Mouse (Mus musculus) midbrain, embryonic 10.5 days (tissue): ENCODE results near the gene Mbd5. TPM values are rescaled to one million over a fixed set of nuclear protein-coding genes. Genes with fewer than 3 reads are reported as not detected.
A peak's percentile ranks its signal among the peaks of the same experiment; 100 is the strongest.

Source experiments
- DNase-seq: peaks from one replicate; pipeline ENCODE4 v3.0.0-alpha.2; 2017; ENCODE audit warnings: low spot score
- H3K27ac ChIP-seq: fragments of 300-500 bp; sonication (generic); replicated peaks from 2 replicates; pipeline ENCODE4 v1.5.1; 2016; ENCODE audit warnings: mild to moderate bottlenecking
- H3K27me3 ChIP-seq: fragments of 300-500 bp; sonication (generic); 2 replicates; pipeline ENCODE4 v1.6.1; 2016; ENCODE audit warnings: low read depth, mild to moderate bottlenecking; ENCODE audit not compliant: poor library complexity, severe bottlenecking
- H3K36me3 ChIP-seq: fragments of 300-500 bp; sonication (generic); 2 replicates; pipeline ENCODE4 v1.6.1; 2016; ENCODE audit warnings: mild to moderate bottlenecking, moderate library complexity
- H3K4me1 ChIP-seq: fragments of 300-500 bp; sonication (generic); 2 replicates; pipeline ENCODE4 v1.6.1; 2016
- H3K4me3 ChIP-seq: fragments of 300-500 bp; sonication (generic); 2 replicates; pipeline ENCODE4 v1.5.1; 2016; ENCODE audit warnings: mild to moderate bottlenecking, moderate library complexity
- H3K9me3 ChIP-seq: fragments of 300-500 bp; sonication (generic); replicated peaks from 2 replicates; pipeline ENCODE4 v1.6.1; 2016; ENCODE audit warnings: mild to moderate bottlenecking
- WGBS: fragments of 180-500 bp; shearing (Covaris S2); methylation state at CpG from one replicate; pipeline ENCODE4 v1.1.7; 2016; 5-methylcytosine and 5-hydroxymethylcytosine counted together
- polyA plus RNA-seq: library from polyadenylated mRNA; unstranded; fragments of >200 nt; fragmentation: Nextera tagmentation; extraction: Ambion mirVana; gene quantifications from 2 replicates; pipeline ENCODE4 v1.2.1, GENCODE M21; 2016

Mbd5 gene
- polyA plus RNA-seq = 21.9 and 27.8 TPM in 2 replicates

- Histone ChIP-seq H3K4me1 (peaks cover 26% of the 10 kb centered on the region), H3K27me3 (no peaks in the 10 kb centered on the region), H3K27ac (peak within 1 kb of the TSS; percentile 95), H3K9me3 (no peaks in the 10 kb centered on the region), H3K4me3 (peak within 1 kb of the TSS; percentile 91), H3K36me3 (no peaks in the 10 kb centered on the region)
- WGBS = 1% methylated on average over 41 of the region's 49 CpGs
- peak; percentile 99 for DNase-seq
Observed at GRCm38 (mm10) chr2:48948841-48949584, at the start of gene Mbd5. Gene Mbd5, plus strand, starts transcription at chr2:48949508.

GRCm38 (mm10) chr2:48908866-48909265, 40.4 kb upstream of the Mbd5 start:
- no peak overlapping the region for H3K4me3 ChIP-seq
- no peaks in the 10 kb centered on the region for H3K4me1 ChIP-seq
- DNase-seq = no peak
- WGBS = 62% methylated on average over 2 of the region's 2 CpGs
- no peaks in the 10 kb centered on the region for H3K27me3 ChIP-seq
- H3K9me3 ChIP-seq = no peaks in the 10 kb centered on the region
- H3K36me3 ChIP-seq = peaks cover 71% of the 10 kb centered on the region
- H3K27ac ChIP-seq = no peak overlapping the region

- H3K36me3 ChIP-seq = peaks cover 79% of the 10 kb centered on the region
- WGBS = 81% methylated on average over 1 of the region's 1 CpGs
- H3K4me1 ChIP-seq = no peaks in the 10 kb centered on the region
- no peak overlapping the region for H3K27ac ChIP-seq
- no peak for DNase-seq
- H3K4me3 ChIP-seq = no peak overlapping the region
- no peaks in the 10 kb centered on the region for H3K27me3 ChIP-seq
- no peaks in the 10 kb centered on the region for H3K9me3 ChIP-seq
Observed at GRCm38 (mm10) chr2:48914185-48914584, 35.1 kb upstream of the Mbd5 start.

- Histone ChIP-seq H3K4me1 (no peaks in the 10 kb centered on the region), H3K27me3 (no peaks in the 10 kb centered on the region), H3K9me3 (no peaks in the 10 kb centered on the region), H3K27ac (no peak overlapping the region), H3K36me3 (peaks cover 86% of the 10 kb centered on the region), H3K4me3 (no peak overlapping the region)
- no peak for DNase-seq
Observed at GRCm38 (mm10) chr2:48915832-48916231, 33.5 kb upstream of the Mbd5 start.

- no peak overlapping the region for H3K27ac ChIP-seq
- DNase-seq = no peak
- H3K4me1 ChIP-seq = no peaks in the 10 kb centered on the region
- no peaks in the 10 kb centered on the region for H3K27me3 ChIP-seq
- WGBS = 96% methylated on average over 2 of the region's 2 CpGs
- no peak overlapping the region for H3K4me3 ChIP-seq
- H3K9me3 ChIP-seq = no peaks in the 10 kb centered on the region
- peaks cover 84% of the 10 kb centered on the region for H3K36me3 ChIP-seq
Observed at GRCm38 (mm10) chr2:48935058-48935457, 14.2 kb upstream of the Mbd5 start.

- 79% methylated on average over 3 of the region's 3 CpGs for WGBS
- no peaks in the 10 kb centered on the region for H3K27me3 ChIP-seq
- no peak for DNase-seq
- H3K9me3 ChIP-seq = no peaks in the 10 kb centered on the region
- H3K36me3 ChIP-seq = no peaks in the 10 kb centered on the region
- H3K27ac ChIP-seq = no peak overlapping the region
- peaks cover 26% of the 10 kb centered on the region for H3K4me1 ChIP-seq
- peak overlapping the region; percentile 91 for H3K4me3 ChIP-seq
Observed at GRCm38 (mm10) chr2:48947761-48948160, 1.5 kb upstream of the Mbd5 start.

- under 1% methylated on average over 9 of the region's 9 CpGs for WGBS
- no peak for DNase-seq
- H3K9me3 ChIP-seq = no peaks in the 10 kb centered on the region
- H3K4me1 ChIP-seq = peaks cover 26% of the 10 kb centered on the region
- H3K27me3 ChIP-seq = no peaks in the 10 kb centered on the region
- H3K4me3 ChIP-seq = peak overlapping the region; percentile 91
- H3K36me3 ChIP-seq = no peaks in the 10 kb centered on the region
- H3K27ac ChIP-seq = peak overlapping the region; percentile 95
Observed at GRCm38 (mm10) chr2:48949743-48950251, 489 bp downstream of the Mbd5 start.

GRCm38 (mm10) chr2:48950252-48950315, 776 bp downstream of the Mbd5 start, which contains the start of gene Orc4:
Gene Orc4, minus strand, starts transcription at chr2:48950277.
- no peak for DNase-seq
- Histone ChIP-seq H3K4me3 (peak within 1 kb of the TSS; percentile 91), H3K27ac (peak within 1 kb of the TSS; percentile 95), H3K9me3 (no peaks in the 10 kb centered on the region), H3K4me1 (peaks cover 26% of the 10 kb centered on the region), H3K36me3 (no peaks in the 10 kb centered on the region), H3K27me3 (no peaks in the 10 kb centered on the region)
- WGBS = 0% methylated on average over 2 of the region's 2 CpGs

- H3K27me3 ChIP-seq = no peaks in the 10 kb centered on the region
- WGBS = 16% methylated on average over 5 of the region's 6 CpGs
- H3K27ac ChIP-seq = peak overlapping the region; percentile 95
- no peaks in the 10 kb centered on the region for H3K36me3 ChIP-seq
- H3K4me1 ChIP-seq = peaks cover 26% of the 10 kb centered on the region
- no peak for DNase-seq
- H3K4me3 ChIP-seq = peak overlapping the region; percentile 91
- no peaks in the 10 kb centered on the region for H3K9me3 ChIP-seq
Observed at GRCm38 (mm10) chr2:48950316-48950880, 1.1 kb downstream of the Mbd5 start.

- Histone ChIP-seq H3K9me3 (no peaks in the 10 kb centered on the region), H3K4me1 (0 out of 2 replicates have a peak, but pooled peaks cover 5% of the 10 kb centered on the region), H3K27ac (no peak overlapping the region), H3K27me3 (no peaks in the 10 kb centered on the region), H3K36me3 (no peaks in the 10 kb centered on the region), H3K4me3 (no peak overlapping the region)
- no peak for DNase-seq
- WGBS = 77% methylated on average over 3 of the region's 3 CpGs
Observed at GRCm38 (mm10) chr2:48956591-48956990, 7.3 kb downstream of the Mbd5 start.

- WGBS = 85% methylated on average over 3 of the region's 3 CpGs
- no peaks in the 10 kb centered on the region for H3K9me3 ChIP-seq
- DNase-seq = no peak
Observed at GRCm38 (mm10) chr2:48978920-48979319, 29.6 kb downstream of the Mbd5 start.

GRCm38 (mm10) chr2:48990322-48990721, 41.0 kb downstream of the Mbd5 start:
- Histone ChIP-seq H3K9me3 (no peaks in the 10 kb centered on the region), H3K4me1 (no peaks in the 10 kb centered on the region), H3K27me3 (no peaks in the 10 kb centered on the region), H3K36me3 (no peaks in the 10 kb centered on the region; the same call in 1 of the 2 replicates), H3K27ac (no peak overlapping the region), H3K4me3 (no peak overlapping the region)
- no peak for DNase-seq
- WGBS = 81% methylated on average over 3 of the region's 3 CpGs

More at GRCm38 (mm10) chr2:48978920-48979319, 29.6 kb downstream of the Mbd5 start:
- no peak overlapping the region for H3K4me3 ChIP-seq
- no peaks in the 10 kb centered on the region for H3K4me1 ChIP-seq
- H3K27ac ChIP-seq = no peak overlapping the region
- H3K36me3 ChIP-seq = no peaks in the 10 kb centered on the region
- H3K27me3 ChIP-seq = no peaks in the 10 kb centered on the region

GRCm38 (mm10) chr2:49040481-49040880, 91.2 kb downstream of the Mbd5 start:
- Histone ChIP-seq H3K4me1 (no peaks in the 10 kb centered on the region), H3K9me3 (peaks cover 10% of the 10 kb centered on the region; the same call in 1 of the 2 replicates), H3K36me3 (peaks cover 10% of the 10 kb centered on the region), H3K4me3 (no peak overlapping the region), H3K27ac (no peak overlapping the region), H3K27me3 (no peaks in the 10 kb centered on the region)
- 93% methylated on average over 3 of the region's 3 CpGs for WGBS
- no peak for DNase-seq
